22 mouse cellular contexts compared by ENCODE assay signal in genomic region chr15:84950053-84950452, GRCm38 (mm10). TPM values are rescaled to one million over a fixed set of nuclear protein-coding genes. Genes with fewer than 3 reads are reported as not detected.
DNase-seq lines count a peak whose midpoint lies in the region; TF ChIP-seq lines count a peak whose summit lies in the region.
"Had no signal": no experiment of that assay in that cellular context is flagged by ENCODE, and none has a peak within 500 bp of the region (broad histone marks: within the 10 kb centered on the region; RNA-seq: fewer than 3 reads in every experiment).

No protein-coding gene starts in this region.

- H3K4me3 ChIP-seq in layer of hippocampus, adult 2 months: no peak overlapping the region
- no peak overlapping the region for H3K4me3 ChIP-seq in left cerebral cortex, adult 2 months
- H3K4me3 ChIP-seq: embryonic facial prominence, embryonic 12.5 days; erythroblast, embryonic 14.5 days; forebrain, embryonic 13.5 days; heart, adult 2 months; limb, embryonic 12.5 days; liver, embryonic 12.5 days; myocyte had no signal

- TF ChIP-seq CTCF in layer of hippocampus, adult 2 months (conservative IDR thresholded peaks at IDR 0.05): no peak
- TF ChIP-seq CTCF in left cerebral cortex, adult 2 months (IDR thresholded peaks at IDR 0.05): no peak

- intact Hi-C loops in left cerebral cortex, adult 2 months (cut with DNase I): no loop called here

- peak overlapping the region; percentile 74 for H3K27ac ChIP-seq in layer of hippocampus, adult 2 months
- peak overlapping the region; percentile 61 for H3K27ac ChIP-seq in left cerebral cortex, adult 2 months
- H3K27ac ChIP-seq: embryonic facial prominence, embryonic 12.5 days; forebrain, embryonic 13.5 days; heart, adult 2 months; limb, embryonic 12.5 days; liver, embryonic 12.5 days had no signal

- peak; percentile 56 to 67 for DNase-seq in layer of hippocampus, adult 2 months (ENCODE audit: low spot score in 2 of 2)
- no peak for DNase-seq in layer of hippocampus, adult 11-12 months (ENCODE audit: low spot score)
- peak; percentile 54 for DNase-seq in Muller cell, postnatal 12 days (ENCODE audit: inconsistent ontology term)
- DNase-seq in left cerebral cortex, adult 2 months (ENCODE audit: extremely low spot score in 1 of 2, low spot score in 2 of 2): peak; percentile 73
- peak; percentile 65 for DNase-seq in right cerebral cortex, postnatal 25 days
- DNase-seq in urinary bladder, adult 2 months (ENCODE audit: low spot score): no peak
- DNase-seq in spleen, postnatal 4 days (ENCODE audit: low spot score in 2 of 2): no peak
- DNase-seq: adrenal gland, adult 8-10 months; cerebellum, adult 9-11 months; heart, adult 2 months; kidney, adult 11 months; lung, adult 2 months; midbrain, embryonic 14.5 days; spleen, adult 18-20 months; thymus, adult 18-20 months; thymus, postnatal 4 days had no signal

RNA-seq across cellular contexts. Expression of gene Nup50, which starts 26.8 kb away (rescaled TPM):
- 10 to 100 TPM; 32.0 to 33.3 TPM for total RNA-seq in layer of hippocampus, adult 2 months (2021)
- total RNA-seq in left cerebral cortex, adult 2 months (2021): 10 to 100 TPM; 32.0 to 33.2 TPM
- 10.1 and 13.9 TPM in 2 replicates for polyA plus RNA-seq in urinary bladder, adult 2 months (2012; rRNA removed)

RNA-seq across cellular contexts. Expression of gene Gm29666, which starts 30.2 kb away (rescaled TPM):
- total RNA-seq in layer of hippocampus, adult 2 months (2021): 1 to 10 TPM; 1.4 to 1.7 TPM
- total RNA-seq in left cerebral cortex, adult 2 months (2021): 1 to 10 TPM; 1.1 to 1.3 TPM
- polyA plus RNA-seq in urinary bladder, adult 2 months (2012; rRNA removed): 0.52 and 0.63 TPM in 2 replicates

RNA-seq across cellular contexts. Expression of gene 5031439G07Rik, which starts 38.3 kb away (rescaled TPM):
- 10 to 100 TPM; 85.0 to 95.0 TPM for total RNA-seq in layer of hippocampus, adult 2 months (2021)
- 10 to 100 TPM; 72.8 to 94.8 TPM for total RNA-seq in left cerebral cortex, adult 2 months (2021)
- polyA plus RNA-seq in urinary bladder, adult 2 months (2012; rRNA removed): 21.5 and 28.5 TPM in 2 replicates

Comparison
In these comparisons a context has a peak if more than half of its experiments do, and no peak if none do; other contexts are left out.
1. DNase-seq: peak in layer of hippocampus, adult 2 months (2 of 2), Muller cell, postnatal 12 days (single experiment), left cerebral cortex, adult 2 months (2 of 2) and right cerebral cortex, postnatal 25 days (single experiment); none in layer of hippocampus, adult 11-12 months (single experiment), urinary bladder, adult 2 months (single experiment) and spleen, postnatal 4 days (0 of 2).